Mouse (Mus musculus): ENCODE data around the gene Hist2h3c2.

The Hist2h3c2 gene

GRCm38 (mm10) chr3:96196437-96197128 is 42.3 kb downstream of the Hist2h3c2 start:
- no peak for DNase-seq (ENCODE audit: low spot score)

DNA sequence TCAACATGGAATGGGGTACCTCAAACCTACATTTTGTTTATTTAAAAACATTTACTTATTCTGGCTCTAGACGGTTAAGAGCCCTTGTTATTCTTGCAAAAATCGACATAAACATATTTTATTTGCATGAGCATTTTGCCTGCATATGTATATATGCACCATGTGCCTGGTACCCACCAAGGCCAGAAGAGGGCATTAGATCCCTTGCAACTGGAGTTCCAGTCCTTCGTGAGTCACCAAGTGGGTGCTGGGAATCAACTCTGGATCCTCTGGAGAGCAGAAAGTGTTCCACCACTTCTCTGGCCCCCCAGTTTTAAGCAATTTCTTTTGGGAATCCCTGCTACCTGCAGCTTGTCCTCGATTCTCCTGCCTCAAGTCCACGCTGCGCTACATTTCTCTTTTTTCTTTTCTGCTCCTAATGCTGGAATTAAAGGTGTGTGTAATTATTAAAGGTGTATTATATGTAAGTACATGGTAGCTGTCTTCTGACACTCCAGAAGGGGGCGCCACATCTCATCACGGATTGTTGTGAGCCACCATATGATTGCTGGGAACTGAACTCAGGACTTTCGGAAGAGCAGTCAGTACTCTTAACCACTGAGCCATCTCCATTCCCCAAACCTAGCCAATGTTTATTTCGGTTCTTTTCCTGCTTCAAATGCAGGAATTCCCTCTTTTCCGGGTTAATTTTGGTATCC is 43.2 kb downstream of the Hist2h3c2 start:
- no peak for DNase-seq (ENCODE audit: low spot score)

DNA sequence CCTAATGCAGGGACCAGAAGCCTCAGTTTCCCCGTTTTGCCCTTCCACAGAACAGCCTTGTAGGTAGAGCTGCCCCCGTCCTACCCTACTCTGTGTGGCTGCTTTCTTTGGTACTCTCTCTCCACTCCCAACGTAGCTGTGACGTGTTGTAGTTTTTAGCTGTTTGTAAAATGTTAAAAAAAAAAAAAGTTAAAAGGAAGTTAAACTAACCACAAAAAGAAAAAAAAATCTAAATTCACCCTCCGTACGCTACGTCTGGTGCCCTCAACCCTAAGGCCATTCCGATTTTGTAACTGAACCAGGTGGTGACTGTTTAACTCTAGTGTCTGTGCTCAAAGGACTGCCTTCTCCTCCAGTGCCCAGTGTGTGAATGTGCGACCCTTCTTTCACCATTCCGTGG is 44.0 kb downstream of the Hist2h3c2 start:
- no peak for DNase-seq (ENCODE audit: low spot score)

DNA sequence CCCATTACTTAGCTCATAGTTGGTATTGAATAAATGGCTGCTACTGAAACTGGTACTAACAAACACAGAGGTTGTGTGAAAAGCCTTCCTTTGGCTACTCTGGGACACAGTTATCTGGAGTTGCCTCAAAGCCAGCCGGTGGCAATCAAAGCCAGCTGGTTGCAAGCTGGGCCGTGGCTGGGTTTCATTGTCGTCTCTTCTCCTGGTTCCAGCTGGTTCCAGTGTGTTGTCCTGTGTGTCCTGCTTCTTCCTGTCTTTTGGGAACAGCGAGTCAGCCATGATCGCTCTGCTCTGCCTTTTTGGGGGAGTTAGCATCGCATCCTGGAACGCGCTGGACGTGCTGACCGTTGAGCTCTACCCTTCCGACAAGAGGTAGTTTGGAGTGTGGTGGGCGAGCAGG is 46.0 kb downstream of the Hist2h3c2 start:
- DNase-seq (ENCODE audit: low spot score), result no peak

All from left cerebral cortex, adult 11 months (tissue).